Mouse (Mus musculus) hematopoietic stem cell, adult 5-6 weeks (primary cell): Measurements from ENCODE around the gene Tdrd12. TPM values are rescaled to one million over a fixed set of nuclear protein-coding genes. Genes with fewer than 3 reads are reported as not detected.
"Not testable (repeated sequence)": the region's sequence is repeated elsewhere in the genome, so short reads cannot be mapped to it uniquely, and the experiment has no call there.

ENCODE experiments used
- ATAC-seq, 2 experiments: fragments of 125-278 bp in 1 of 2; replicated peaks in 1 of 2; 2 replicates each; pipeline ENCODE4 v1.8.0; 2016 to 2017; ENCODE audit warnings: inconsistent platforms in 2 of 2, mild to moderate bottlenecking in 2 of 2, moderate number of reproducible peaks in 2 of 2, low read depth in 1 of 2, moderate TSS enrichment in 1 of 2; ENCODE audit not compliant: low FRiP score in 2 of 2, poor library complexity in 2 of 2, severe bottlenecking in 2 of 2, insufficient read depth in 1 of 2, low TSS enrichment in 1 of 2
- total RNA-seq: library from RNA; stranded (forward); fragments of 172-1452, 232-1000 nt; gene quantifications from 2 replicates; pipeline ENCODE4 v1.2.3, GENCODE M21; 2017

Tdrd12 gene
- total RNA-seq, result not detected in 2 replicates

- ATAC-seq, result no peak
Measured at GRCm38 (mm10) chr7:35537562-35537961, at the start of gene Tdrd12. Gene Tdrd12 (minus strand): TSS chr7:35537745.

GRCm38 (mm10) chr7:35586906-35587445, 49.4 kb upstream of the Tdrd12 start:
- ATAC-seq, result no peak

GRCm38 (mm10) chr7:35586055-35586905, 48.7 kb upstream of the Tdrd12 start, which contains the start of gene Ankrd27:
Gene Ankrd27 (plus strand): TSS chr7:35586244.
- ATAC-seq, result peak; percentile 88 to 95

- ATAC-seq, result peak; percentile 18 to 30
Measured at GRCm38 (mm10) chr7:35585191-35586054, 47.9 kb upstream of the Tdrd12 start, which contains the start of gene Rgs9bp. Gene Rgs9bp (minus strand): TSS chr7:35585582.

GRCm38 (mm10) chr7:35584786-35585190, 47.2 kb upstream of the Tdrd12 start:
- ATAC-seq, result no peak

- ATAC-seq, result no peak
Measured at GRCm38 (mm10) chr7:35584068-35584785, 46.7 kb upstream of the Tdrd12 start.

- no peak for ATAC-seq
Measured at GRCm38 (mm10) chr7:35583476-35584025, 46.0 kb upstream of the Tdrd12 start.

GRCm38 (mm10) chr7:35582719-35583118, 45.2 kb upstream of the Tdrd12 start:
- ATAC-seq, result no peak

GRCm38 (mm10) chr7:35579849-35580248, 42.3 kb upstream of the Tdrd12 start:
- peak; percentile 69 to 77; a peak in 3 of 4 replicates for ATAC-seq

GRCm38 (mm10) chr7:35570883-35571282, 33.3 kb upstream of the Tdrd12 start:
- not testable (repeated sequence) for ATAC-seq

- not testable (repeated sequence) for ATAC-seq
Measured at GRCm38 (mm10) chr7:35569724-35570123, 32.2 kb upstream of the Tdrd12 start.

GRCm38 (mm10) chr7:35565965-35566364, 28.4 kb upstream of the Tdrd12 start:
- ATAC-seq, result not testable (repeated sequence)

- ATAC-seq, result not testable (repeated sequence)
Measured at GRCm38 (mm10) chr7:35564872-35565271, 27.3 kb upstream of the Tdrd12 start.

- ATAC-seq, result no peak
Measured at GRCm38 (mm10) chr7:35564067-35564865, 26.7 kb upstream of the Tdrd12 start.

GRCm38 (mm10) chr7:35563071-35563470, 25.5 kb upstream of the Tdrd12 start:
- ATAC-seq, result no peak

- no peak for ATAC-seq
Measured at GRCm38 (mm10) chr7:35559838-35560237, 22.3 kb upstream of the Tdrd12 start.
